Mouse (Mus musculus) ES-E14 (cell line): ENCODE results near the gene Fam208b.

Experiments
- CHD2 ChIP-seq: IDR thresholded peaks from 2 replicates; pipeline ENCODE4 v1.6.1; 2014; ENCODE audit warnings: mild to moderate bottlenecking, low read depth, low read length, inconsistent platforms
- HCFC1 ChIP-seq: IDR thresholded peaks from 2 replicates; pipeline ENCODE4 v1.6.1; 2012; ENCODE audit warnings: low read length, inconsistent platforms, borderline replicate concordance; ENCODE audit not compliant: insufficient read depth

DNA sequence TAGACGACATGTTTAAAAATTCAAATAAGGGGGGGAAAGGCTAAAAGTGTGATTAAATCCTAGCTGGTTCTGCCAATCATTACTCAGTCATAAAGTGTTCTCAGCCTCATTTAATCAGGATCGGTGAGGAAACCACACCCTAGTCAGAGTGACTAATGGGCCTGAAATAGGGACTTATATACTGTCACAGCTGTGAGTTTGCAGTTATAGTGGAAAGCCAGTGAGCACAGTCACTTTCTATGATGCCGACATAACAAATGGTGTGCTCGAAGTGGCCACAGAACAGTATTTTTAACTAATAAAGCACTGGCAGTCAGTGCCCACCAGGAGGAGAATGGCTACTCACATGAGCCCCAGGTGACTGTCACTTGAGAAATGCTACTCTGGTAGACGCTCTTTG is 66.0 kb downstream of the Fam208b start:
- no peak for TF ChIP-seq CHD2
- TF ChIP-seq HCFC1 = no peak
